ENCODE assay signal across 9 mouse cellular contexts in the genomic region with DNA sequence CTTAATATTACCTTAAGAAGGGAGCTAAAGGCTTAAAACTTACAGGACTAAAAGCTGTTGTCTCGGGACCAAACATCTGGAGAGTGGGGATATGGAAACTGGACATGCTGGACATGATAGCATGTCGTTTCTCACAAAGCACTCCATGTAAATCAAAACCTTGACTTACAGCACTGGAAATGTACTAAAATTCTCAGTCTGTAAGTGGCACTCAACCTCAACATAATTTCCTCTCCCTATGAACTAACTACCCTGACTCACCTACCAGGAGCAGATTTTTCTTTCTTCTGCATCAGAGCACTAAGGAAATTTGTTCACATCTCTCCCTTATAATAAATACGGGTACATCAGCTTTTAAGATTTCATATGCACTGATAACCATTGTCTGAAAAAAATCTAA. TPM values are rescaled to one million over a fixed set of nuclear protein-coding genes. Genes with fewer than 3 reads are reported as not detected.
DNase-seq lines count a peak whose midpoint lies in the region; ATAC-seq and TF ChIP-seq lines count a peak whose summit lies in the region.
"Had no signal": no experiment of that assay in that cellular context is flagged by ENCODE, and none has a peak within 500 bp of the region (broad histone marks: within the 10 kb centered on the region; RNA-seq: fewer than 3 reads in every experiment).

No protein-coding gene starts in this region.

- H3K9me3 ChIP-seq in kidney, postnatal 0 days (replicated peaks; ENCODE audit: low read length), result no peaks in the 10 kb centered on the region
- H3K9me3 ChIP-seq in embryonic facial prominence, embryonic 12.5 days, result 0 out of 2 replicates have a peak, but pooled peaks cover 3% of the 10 kb centered on the region
- H3K9me3 ChIP-seq in hindbrain, embryonic 16.5 days (ENCODE audit: control insufficient read depth, low read length), result no peaks in the 10 kb centered on the region
- H3K9me3 ChIP-seq in midbrain, embryonic 15.5 days, result no peaks in the 10 kb centered on the region

- no peak for TF ChIP-seq CTCF in kidney, postnatal 0 days (IDR thresholded peaks at IDR 0.05; ENCODE audit: low read depth)

- ATAC-seq in kidney, postnatal 0 days (replicated peaks; ENCODE audit: low FRiP score, low read depth), result no peak
- ATAC-seq in embryonic facial prominence, embryonic 12.5 days (ENCODE audit: insufficient number of reproducible peaks, insufficient read depth, low FRiP score, low TSS enrichment), result no peak
- no peak for ATAC-seq in hindbrain, embryonic 16.5 days
- no peak for ATAC-seq in midbrain, embryonic 15.5 days (replicated peaks)
- ATAC-seq: Patski had no signal

- H3K27ac ChIP-seq in kidney, postnatal 0 days, result no peak overlapping the region
- H3K27ac ChIP-seq in embryonic facial prominence, embryonic 12.5 days, result no peak overlapping the region
- no peak overlapping the region for H3K27ac ChIP-seq in hindbrain, embryonic 16.5 days (ENCODE audit: low read depth, low read length)
- peak overlapping the region; percentile 91; the same call in 1 of the 2 replicates for H3K27ac ChIP-seq in midbrain, embryonic 15.5 days

- H3K9ac ChIP-seq in kidney, postnatal 0 days (ENCODE audit: low read depth, low read length), result 0 out of 2 replicates have a peak overlapping the region, but pooled peaks have one; percentile 92
- peak overlapping the region; percentile 96 for H3K9ac ChIP-seq in embryonic facial prominence, embryonic 12.5 days
- H3K9ac ChIP-seq in hindbrain, embryonic 16.5 days (ENCODE audit: low read depth, low read length), result peak overlapping the region; percentile 44; the same call in 1 of the 2 replicates
- peak overlapping the region; percentile 83 for H3K9ac ChIP-seq in midbrain, embryonic 15.5 days

- H3K36me3 ChIP-seq in kidney, postnatal 0 days (ENCODE audit: insufficient read depth, low read length), result no peaks in the 10 kb centered on the region
- no peaks in the 10 kb centered on the region for H3K36me3 ChIP-seq in embryonic facial prominence, embryonic 12.5 days
- no peaks in the 10 kb centered on the region for H3K36me3 ChIP-seq in hindbrain, embryonic 16.5 days (ENCODE audit: control insufficient read depth, insufficient read depth, low read length)
- H3K36me3 ChIP-seq in midbrain, embryonic 15.5 days (replicated peaks), result no peaks in the 10 kb centered on the region

- H3K4me3 ChIP-seq in kidney, postnatal 0 days (replicated peaks; ENCODE audit: low read depth, low read length), result peak overlapping the region; percentile 88
- peak overlapping the region; percentile 89 for H3K4me3 ChIP-seq in embryonic facial prominence, embryonic 12.5 days
- peak overlapping the region; percentile 93 for H3K4me3 ChIP-seq in hindbrain, embryonic 16.5 days (ENCODE audit: low read length)
- peak overlapping the region; percentile 68 for H3K4me3 ChIP-seq in midbrain, embryonic 15.5 days

- H3K4me2 ChIP-seq in kidney, postnatal 0 days (ENCODE audit: low read length), result peak overlapping the region; percentile 84
- H3K4me2 ChIP-seq in embryonic facial prominence, embryonic 12.5 days (replicated peaks), result peak overlapping the region; percentile 61
- H3K4me2 ChIP-seq in hindbrain, embryonic 16.5 days (ENCODE audit: low read length), result peak overlapping the region; percentile 79
- peak overlapping the region; percentile 74 for H3K4me2 ChIP-seq in midbrain, embryonic 15.5 days

- peak; percentile 28 for DNase-seq in kidney, postnatal 0 days (ENCODE audit: low spot score)
- no peak for DNase-seq in kidney, postnatal 10 days
- no peak for DNase-seq in left cerebral cortex, adult 8-10 months (ENCODE audit: low spot score in 2 of 2)
- DNase-seq in ovary, adult 18-20 months (ENCODE audit: low spot score), result no peak
- no peak for DNase-seq in kidney, postnatal 4 days

- no peaks in the 10 kb centered on the region for H3K27me3 ChIP-seq in kidney, postnatal 0 days (ENCODE audit: insufficient read depth, low read length)
- no peaks in the 10 kb centered on the region for H3K27me3 ChIP-seq in embryonic facial prominence, embryonic 12.5 days
- H3K27me3 ChIP-seq in hindbrain, embryonic 16.5 days (replicated peaks; ENCODE audit: control insufficient read depth, insufficient read depth, low read length), result no peaks in the 10 kb centered on the region
- no peaks in the 10 kb centered on the region for H3K27me3 ChIP-seq in midbrain, embryonic 15.5 days (replicated peaks)

- WGBS in kidney, postnatal 0 days, result 17% methylated on average over 3 of the region's 3 CpGs
- 28% methylated on average over 3 of the region's 3 CpGs for WGBS in embryonic facial prominence, embryonic 12.5 days
- 18% methylated on average over 3 of the region's 3 CpGs for WGBS in hindbrain, embryonic 16.5 days
- 11% methylated on average over 3 of the region's 3 CpGs for WGBS in midbrain, embryonic 15.5 days

- H3K4me1 ChIP-seq in kidney, postnatal 0 days (replicated peaks; ENCODE audit: insufficient read depth, low read length), result peaks cover 13% of the 10 kb centered on the region
- H3K4me1 ChIP-seq in embryonic facial prominence, embryonic 12.5 days, result peaks cover 13% of the 10 kb centered on the region
- no peaks in the 10 kb centered on the region; the same call in 1 of the 2 replicates for H3K4me1 ChIP-seq in hindbrain, embryonic 16.5 days (ENCODE audit: control insufficient read depth, insufficient read depth, low read depth, low read length)
- H3K4me1 ChIP-seq in midbrain, embryonic 15.5 days, result peaks cover 32% of the 10 kb centered on the region

RNA-seq across cellular contexts. Expression of gene Nectin3, which starts 3.1 kb away (rescaled TPM):
- 49.7 and 55.1 TPM in 2 replicates for polyA plus RNA-seq in kidney, postnatal 0 days (2015; fragmentation: Nextera tagmentation; extraction: Ambion mirVana)
- 40.4 and 43.9 TPM in 2 replicates for polyA plus RNA-seq in embryonic facial prominence, embryonic 12.5 days (2016; fragmentation: Nextera tagmentation; extraction: Ambion mirVana)
- polyA plus RNA-seq in hindbrain, embryonic 16.5 days (2015; fragmentation: Nextera tagmentation; extraction: Ambion mirVana), result 11.8 and 13.5 TPM in 2 replicates
- 29.1 and 31.1 TPM in 2 replicates for polyA plus RNA-seq in midbrain, embryonic 15.5 days (2015; fragmentation: Nextera tagmentation; extraction: Ambion mirVana)
- 10 to 100 TPM; 35.6 to 47.8 (median 38.9) TPM for total RNA-seq in left cerebral cortex, adult 8-10 months (2022)

Comparison
In these comparisons a context has a peak if more than half of its experiments do, and no peak if none do; other contexts are left out.
1. H3K9ac ChIP-seq: peak in every context shown above with its lines; median percentile 96 in embryonic facial prominence, embryonic 12.5 days; 92 in kidney, postnatal 0 days; 83 in midbrain, embryonic 15.5 days; 44 in hindbrain, embryonic 16.5 days.